Mouse (Mus musculus) liver, embryonic 14.5 days (tissue): ENCODE measurements around the gene Tfdp2. TPM values are rescaled to one million over a fixed set of nuclear protein-coding genes. Genes with fewer than 3 reads are reported as not detected.
"Not testable (repeated sequence)": the region's sequence is repeated elsewhere in the genome, so short reads cannot be mapped to it uniquely, and the experiment has no call there.

Experiments
- ATAC-seq: fragments of 200-750 bp; cut with Nextera tagmentation; 2 replicates; pipeline ENCODE4 v1.8.0; 2017; ENCODE audit warnings: moderate number of reproducible peaks, mild to moderate bottlenecking, moderate library complexity; ENCODE audit not compliant: insufficient read depth
- DNase-seq, 3 experiments: peaks; one replicate each; pipeline ENCODE4 v3.0.0-alpha.2; 2012 to 2013; ENCODE audit warnings: low read depth in 3 of 3, low spot score in 3 of 3
- H3K27ac ChIP-seq: fragments of 300-500 bp; sonication (generic); 2 replicates; pipeline ENCODE4 v1.5.1; 2014; ENCODE audit warnings: moderate library complexity, mild to moderate bottlenecking, control low read depth, inconsistent platforms
- H3K27me3 ChIP-seq: fragments of 300-500 bp; sonication (generic); 2 replicates; pipeline ENCODE4 v1.6.1; 2014; ENCODE audit warnings: mild to moderate bottlenecking, low read length, moderate library complexity; ENCODE audit not compliant: control insufficient read depth, insufficient read depth
- H3K36me3 ChIP-seq: fragments of 300-500 bp; sonication (generic); replicated peaks from 2 replicates; pipeline ENCODE4 v1.6.1; 2014; ENCODE audit warnings: low read depth; ENCODE audit not compliant: control insufficient read depth, insufficient read depth
- H3K4me1 ChIP-seq, 2 experiments: fragments of 200-500 bp in 1 of 2; fragments of 300-500 bp in 1 of 2; sonication (generic) in 1 of 2; replicated peaks; 2 replicates each; pipeline ENCODE4 v1.6.1; 2012 to 2014; ENCODE audit warnings: antibody characterized with exemption in 1 of 2, inconsistent platforms in 1 of 2, low read length in 1 of 2; ENCODE audit not compliant: control insufficient read depth in 2 of 2, insufficient read depth in 2 of 2
- H3K4me2 ChIP-seq: fragments of 300-500 bp; sonication (generic); 2 replicates; pipeline ENCODE4 v1.6.1; 2014; ENCODE audit warnings: low read depth, mild to moderate bottlenecking, control low read depth, moderate library complexity
- H3K4me3 ChIP-seq, 2 experiments: fragments of 200-500 bp in 1 of 2; fragments of 300-500 bp in 1 of 2; sonication (generic) in 1 of 2; 2 replicates each; pipeline ENCODE4 v1.5.1; 2012 to 2014; ENCODE audit warnings: low read depth in 2 of 2, low read length in 2 of 2, mild to moderate bottlenecking in 2 of 2, control low read depth in 1 of 2, inconsistent platforms in 1 of 2, moderate library complexity in 1 of 2; ENCODE audit not compliant: insufficient read depth in 1 of 2
- H3K9ac ChIP-seq: fragments of 300-500 bp; sonication (generic); replicated peaks from 2 replicates; pipeline ENCODE4 v1.6.1; 2014; ENCODE audit warnings: mild to moderate bottlenecking, control low read depth, moderate library complexity
- H3K9me3 ChIP-seq: fragments of 300-500 bp; sonication (generic); 2 replicates; pipeline ENCODE4 v1.6.1; 2016; ENCODE audit warnings: low read length, mixed read lengths; ENCODE audit not compliant: control insufficient read depth
- CTCF ChIP-seq: IDR thresholded peaks from 2 replicates; pipeline ENCODE4 v1.5.1; 2016; ENCODE audit warnings: antibody characterized with exemption, low read depth, control low read depth
- EP300 ChIP-seq: IDR thresholded peaks from 2 replicates; pipeline ENCODE4 v1.6.1; 2016; ENCODE audit warnings: antibody characterized with exemption, low read depth
- WGBS: fragments of 180-500 bp; shearing (Covaris S2); extraction: QIAGEN DNeasy Blood & Tissue Kit; methylation state at CpG from one replicate; pipeline ENCODE4 v1.1.7; 2014; ENCODE audit not compliant: insufficient replicate concordance; 5-methylcytosine and 5-hydroxymethylcytosine counted together
- polyA plus RNA-seq, 2 experiments: library from polyadenylated mRNA; depleted of rRNA in 1 of 2; stranded (reverse) in 1 of 2; unstranded in 1 of 2; fragments of >200 nt; fragmentation: Nextera tagmentation in 1 of 2; extraction: Ambion mirVana in 1 of 2; gene quantifications; 2 replicates each; pipeline versions ENCODE4 v1.2.1 to v1.2.3; 2012 to 2014

Gene Tfdp2
- polyA plus RNA-seq, 2 experiments: 43.3 to 101 TPM

GRCm38 (mm10) chr9:96348885-96349284 is 152.8 kb downstream of the Tfdp2 start:
- Histone ChIP-seq H3K9ac (no peak overlapping the region), H3K4me3 (no peak overlapping the region), H3K27me3 (no peaks in the 10 kb centered on the region), H3K4me2 (no peak overlapping the region), H3K27ac (no peak overlapping the region), H3K36me3 (no peaks in the 10 kb centered on the region), H3K9me3 (no peaks in the 10 kb centered on the region), H3K4me1 (peaks cover 3 to 6% of the 10 kb centered on the region in 2 experiments; a peak in 3 of 4 replicates)
- 75% methylated on average over 5 of the region's 5 CpGs for WGBS
- no peak for TF ChIP-seq EP300
- no peak for TF ChIP-seq CTCF
- DNase-seq: no peak
- ATAC-seq: 0 out of 2 replicates have a peak, but pooled peaks have one; percentile 21

- H3K9me3 ChIP-seq: no peaks in the 10 kb centered on the region
- no peak overlapping the region for H3K27ac ChIP-seq
- no peak overlapping the region for H3K9ac ChIP-seq
- H3K4me2 ChIP-seq: no peak overlapping the region
- H3K4me3 ChIP-seq: no peak overlapping the region
- no peaks in the 10 kb centered on the region for H3K27me3 ChIP-seq
- DNase-seq (peak; percentile 31 to 48 (median 40)), ATAC-seq (no peak)
- H3K36me3 ChIP-seq: no peaks in the 10 kb centered on the region
- peaks cover 5 to 8% of the 10 kb centered on the region in 2 experiments; a peak in 3 of 4 replicates for H3K4me1 ChIP-seq
- WGBS: 41% methylated on average over 4 of the region's 4 CpGs
- TF ChIP-seq EP300 (no peak), CTCF (peak; percentile 81)
Measured at GRCm38 (mm10) chr9:96350010-96350409, 153.9 kb downstream of the Tfdp2 start.

- no peak overlapping the region for H3K4me2 ChIP-seq
- H3K27me3 ChIP-seq: no peaks in the 10 kb centered on the region
- no peak overlapping the region for H3K4me3 ChIP-seq
- H3K9me3 ChIP-seq: no peaks in the 10 kb centered on the region
- DNase-seq: no peak
- H3K36me3 ChIP-seq: no peaks in the 10 kb centered on the region
- no peak for ATAC-seq
- H3K27ac ChIP-seq: no peak overlapping the region
- no peak overlapping the region for H3K9ac ChIP-seq
- H3K4me1 ChIP-seq: peaks cover 5 to 8% of the 10 kb centered on the region in 2 experiments; a peak in 3 of 4 replicates
- 41% methylated on average over 3 of the region's 3 CpGs for WGBS
- TF ChIP-seq CTCF: no peak
- TF ChIP-seq EP300: no peak
Measured at GRCm38 (mm10) chr9:96350476-96350875, 154.4 kb downstream of the Tfdp2 start.

- H3K9ac ChIP-seq, H3K9me3 ChIP-seq, H3K4me3 ChIP-seq, H3K36me3 ChIP-seq, H3K27me3 ChIP-seq, ATAC-seq, H3K4me1 ChIP-seq, DNase-seq, H3K27ac ChIP-seq, H3K4me2 ChIP-seq: not testable (repeated sequence)
- 0 out of 2 replicates have a peak, but pooled peaks have one; percentile 13 for TF ChIP-seq CTCF
- 78% methylated on average over 6 of the region's 6 CpGs for WGBS
Measured at GRCm38 (mm10) chr9:96351771-96352170, 155.7 kb downstream of the Tfdp2 start.

GRCm38 (mm10) chr9:96353121-96353769 is 157.2 kb downstream of the Tfdp2 start:
- 84% methylated on average over 12 of the region's 12 CpGs for whole genome bisulfite sequencing
- Histone ChIP-seq H3K4me3 (no peak overlapping the region), H3K27me3 (no peaks in the 10 kb centered on the region), H3K36me3 (no peaks in the 10 kb centered on the region), H3K4me2 (no peak overlapping the region), H3K27ac (no peak overlapping the region), H3K9ac (no peak overlapping the region), H3K4me1 (peaks cover 5 to 8% of the 10 kb centered on the region in 2 experiments; a peak in 3 of 4 replicates), H3K9me3 (no peaks in the 10 kb centered on the region)
- DNase-seq (no peak), ATAC-seq (no peak)
- TF ChIP-seq EP300: no peak
- TF ChIP-seq CTCF: no peak
